Mouse (Mus musculus) activated CD4-positive, CD25-positive, alpha-beta regulatory T cell, adult 9 weeks (primary cell): Measurements from ENCODE around the gene Pla1a. TPM values are rescaled to one million over a fixed set of nuclear protein-coding genes. Genes with fewer than 3 reads are reported as not detected.

Source experiments
- polyA plus RNA-seq: library from polyadenylated mRNA; unstranded; fragments of 100-300 nt; shearing (Covaris generic); gene quantifications from one replicate; pipeline ENCODE4 v1.2.1, GENCODE M21; 2017

Gene Pla1a
- not detected for polyA plus RNA-seq

DNA sequence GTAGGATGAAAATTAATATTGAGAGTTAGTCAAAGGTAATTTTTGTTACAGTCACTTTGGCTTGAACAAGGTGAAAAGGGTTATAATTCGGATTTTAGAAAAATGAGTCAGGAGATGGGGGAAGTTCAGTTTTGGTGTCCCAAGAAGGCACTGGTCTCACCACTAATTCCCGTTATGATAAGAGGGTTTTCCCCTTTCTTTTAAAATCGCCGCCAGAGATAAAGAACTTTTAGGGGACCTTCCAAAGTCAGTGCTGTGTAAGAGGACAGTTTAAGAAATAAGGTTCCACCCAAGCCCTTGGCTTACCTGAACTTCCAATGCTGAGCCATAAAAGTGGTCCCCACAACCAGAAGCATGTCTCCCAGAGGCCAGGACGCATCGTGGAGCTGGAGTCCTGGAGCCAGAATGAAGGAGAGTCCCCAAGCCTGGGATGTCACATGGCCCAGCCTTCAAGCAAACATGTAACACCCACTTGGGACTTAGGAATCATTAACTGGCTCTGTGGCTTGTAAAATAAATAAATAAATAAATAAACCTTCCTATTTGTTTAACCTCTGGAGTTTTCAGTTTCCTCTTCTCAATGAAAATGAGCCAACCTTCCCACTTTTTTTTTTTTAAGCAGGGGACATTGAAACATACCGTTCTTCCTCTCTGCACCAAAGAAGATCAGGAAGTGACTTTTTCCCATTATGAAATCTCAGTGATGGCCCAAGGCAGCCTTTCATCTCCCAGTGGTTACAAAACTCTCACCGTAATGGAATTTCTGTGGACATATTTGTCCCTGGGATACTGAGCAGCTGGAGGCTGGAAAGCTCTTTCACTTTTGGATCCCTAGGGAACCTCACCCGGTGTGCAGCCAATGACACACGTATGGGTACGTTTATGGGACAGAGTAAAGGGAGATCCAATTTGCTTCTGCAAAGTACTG lies at the start of gene Pla1a:
TSS of gene Pla1a (minus strand) at position 648 of the 928 bp plus-strand sequence.

DNA sequence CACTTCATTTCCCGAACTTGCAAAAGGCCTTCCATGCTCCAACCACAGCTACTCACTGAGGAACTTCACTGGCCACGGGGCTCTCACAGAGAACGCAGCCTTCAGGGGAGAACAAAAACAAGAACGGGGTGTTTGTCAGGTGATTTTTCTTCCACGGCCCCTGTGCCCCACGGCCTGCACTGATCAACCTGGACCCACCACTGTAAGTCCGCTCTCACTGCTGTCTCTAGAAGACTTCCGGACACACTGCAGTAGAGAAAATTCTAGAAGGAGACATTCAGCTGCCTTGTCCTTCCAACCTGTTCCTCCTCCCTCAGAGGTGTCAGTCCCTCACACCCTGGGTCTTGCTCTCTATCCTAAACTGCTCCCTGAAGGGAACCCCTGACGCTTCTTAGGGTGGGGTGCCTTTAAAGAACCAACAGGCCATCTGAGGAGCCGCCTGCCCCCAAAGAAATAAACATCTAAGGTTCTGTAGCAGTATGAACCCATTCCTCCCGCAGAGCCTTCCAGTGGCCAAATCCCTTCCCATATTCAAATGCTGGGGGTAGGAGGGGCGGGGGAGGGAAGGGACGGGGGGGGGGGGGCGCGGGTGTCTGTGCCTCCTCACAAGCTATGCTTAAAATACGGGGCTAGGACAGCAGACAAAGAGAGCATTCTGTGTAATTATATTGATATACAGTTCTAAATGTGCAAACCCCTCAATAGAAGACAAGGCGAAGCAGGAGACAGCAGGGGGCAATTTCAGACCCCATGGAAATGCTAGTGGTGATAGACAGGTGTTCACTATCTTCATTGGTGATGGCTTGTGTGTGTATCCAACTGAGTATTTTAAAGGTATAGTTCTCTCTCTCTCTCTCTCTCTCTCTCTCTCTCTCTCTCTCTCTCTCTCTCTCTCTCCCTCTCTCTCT lies 22.8 kb upstream of the Pla1a start, which contains the start of gene Cd80:
TSS of gene Cd80 (plus strand) at position 51 of the 908 bp plus-strand sequence.

DNA sequence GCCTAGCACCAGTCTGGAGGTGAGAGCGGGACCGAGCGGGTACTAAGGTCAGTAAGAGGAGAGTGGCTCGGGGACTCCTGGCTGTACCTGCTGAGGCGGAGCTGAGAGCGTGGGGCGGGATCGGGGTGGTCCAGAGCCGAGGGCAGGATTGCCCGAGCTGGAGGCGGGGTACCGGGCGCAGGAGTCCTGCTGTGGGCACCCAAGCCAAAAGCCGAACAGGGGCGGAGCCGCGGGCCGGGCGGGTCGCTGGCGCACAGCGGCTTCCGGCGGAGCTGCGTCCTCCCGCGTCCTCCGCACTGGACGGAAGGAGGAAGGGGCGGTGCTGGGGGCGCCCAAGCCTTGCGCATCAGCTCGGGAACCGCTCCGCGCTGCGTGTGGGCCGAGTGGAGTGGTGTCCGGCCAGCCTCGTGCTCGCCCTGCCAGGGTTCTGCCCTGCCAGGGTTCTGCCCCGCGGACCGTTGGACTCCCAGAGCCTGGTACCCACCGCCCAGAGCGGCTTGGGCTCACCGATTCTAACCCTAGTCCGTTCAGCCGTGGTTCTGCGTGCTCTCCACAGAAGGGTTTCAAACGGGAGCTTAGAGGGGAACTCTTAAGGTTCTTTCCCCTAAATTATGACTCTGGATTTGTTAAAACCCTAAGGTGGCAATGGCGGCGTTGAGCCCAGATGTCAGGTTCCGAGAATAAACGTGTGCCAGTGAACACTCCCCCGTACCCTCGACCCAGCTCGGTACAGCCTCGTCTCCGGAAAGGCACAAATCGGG lies 19.7 kb upstream of the Pla1a start, which contains the start of gene Adprh:
TSS of gene Adprh (minus strand) at position 262 of the 761 bp plus-strand sequence.

DNA sequence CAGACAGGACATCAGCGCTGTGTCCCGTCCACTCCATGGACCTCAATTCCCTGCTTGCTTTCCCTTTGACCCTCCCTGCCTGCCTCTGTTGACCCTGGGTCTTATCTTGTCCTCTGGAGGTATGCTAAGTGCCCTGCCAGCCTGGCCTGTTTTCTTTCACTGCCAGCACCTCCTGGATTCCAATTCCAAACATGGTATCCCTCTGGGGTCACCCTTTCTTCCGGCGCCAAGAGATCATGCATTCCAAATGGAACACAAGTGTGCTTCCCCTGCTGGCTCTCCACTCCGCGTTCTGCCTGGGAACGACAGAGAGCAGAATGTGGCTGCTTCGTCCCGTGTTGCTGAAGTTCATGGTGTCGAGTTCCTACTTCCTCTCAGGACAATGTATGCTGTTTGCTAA lies 71.0 kb downstream of the Pla1a start, which contains the start of gene Popdc2:
TSS of gene Popdc2 (plus strand) at position 277 of the 400 bp plus-strand sequence.

DNA sequence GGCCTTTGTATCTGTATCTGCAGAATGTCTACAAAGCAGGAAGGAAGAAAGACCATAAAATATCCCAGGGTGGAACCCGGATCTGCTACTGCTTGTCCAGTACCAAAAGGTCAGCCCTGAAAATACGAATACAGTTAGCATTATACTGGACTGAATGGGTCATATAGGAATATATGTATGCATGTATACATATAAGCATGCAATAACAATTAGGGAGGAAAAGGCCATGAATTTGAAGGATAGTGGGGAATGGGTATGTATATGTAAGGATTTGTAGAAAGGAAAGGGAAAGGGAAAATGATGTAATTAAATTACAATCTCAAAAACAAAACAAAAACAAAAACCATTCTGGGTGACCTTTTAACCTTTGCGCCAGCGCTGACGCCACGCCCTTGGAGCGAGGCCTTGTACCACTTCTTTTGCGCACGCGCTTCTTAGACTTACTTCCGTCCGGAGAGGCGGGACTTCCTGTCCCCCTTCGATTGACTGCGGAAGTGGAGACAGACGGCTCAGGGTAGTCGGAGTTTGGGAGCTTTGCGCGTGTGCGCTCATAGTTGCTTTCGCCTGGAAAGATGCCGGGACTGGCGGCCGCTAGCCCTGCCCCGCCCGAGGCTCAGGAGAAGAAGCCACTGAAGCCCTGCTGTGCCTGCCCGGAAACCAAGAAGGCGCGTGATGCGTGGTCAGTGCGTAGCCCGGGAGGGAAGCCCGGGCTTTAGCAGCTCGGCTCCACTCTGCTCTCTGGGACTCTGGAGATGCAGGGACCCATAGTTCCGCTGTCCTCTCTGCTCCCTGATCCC lies 86.2 kb downstream of the Pla1a start, which contains the start of the genes Cox17 and Gm21987:
TSS of gene Cox17 (plus strand) at position 463 of the 797 bp plus-strand sequence.
TSS of gene Gm21987 (plus strand) at position 512 of the 797 bp plus-strand sequence.

Other genes starting within 250 kb of the Pla1a start
- not detected for gene Nr1i2, start 138.3 kb downstream of the Pla1a start, polyA plus RNA-seq
- gene Maats1, start 91.0 kb downstream of the Pla1a start, polyA plus RNA-seq, result not detected
- gene Cox17, start 86.2 kb downstream of the Pla1a start, polyA plus RNA-seq, result 232 TPM
- not detected for gene Gm21987, start 86.1 kb downstream of the Pla1a start, polyA plus RNA-seq
- 4.2 TPM for gene Popdc2, start 70.9 kb downstream of the Pla1a start, polyA plus RNA-seq
- gene Adprh, start 19.6 kb upstream of the Pla1a start, polyA plus RNA-seq, result 131 TPM
- gene Cd80, start 22.4 kb upstream of the Pla1a start, polyA plus RNA-seq, result 5.7 TPM
- gene Timmdc1, start 89.5 kb upstream of the Pla1a start, polyA plus RNA-seq, result 11.0 TPM
- gene Poglut1, start 117.1 kb upstream of the Pla1a start, polyA plus RNA-seq, result 53.5 TPM
- gene Tmem39a, start 125.6 kb upstream of the Pla1a start, polyA plus RNA-seq, result 51.3 TPM